Mouse (Mus musculus): ENCODE data around the gene Gm49358.

GRCm38 (mm10) chr10:86828221-86829135 lies 64.7 kb downstream of the Gm49358 start:
- no peak for TF ChIP-seq CTCF (IDR thresholded peaks at IDR 0.05; ENCODE audit: low read depth, low read length)
- no peak for TF ChIP-seq POLR2A (IDR thresholded peaks at IDR 0.05; ENCODE audit: borderline replicate concordance, low read depth, low read length)
